Mouse (Mus musculus) olfactory bulb, adult 2 months (tissue): ENCODE results near the gene Ifnl3.
"Not testable (repeated sequence)": the region's sequence is repeated elsewhere in the genome, so short reads cannot be mapped to it uniquely, and the experiment has no call there.

Experiments
- CTCF ChIP-seq: fragments of 200-500 bp; IDR thresholded peaks from 2 replicates; pipeline ENCODE4 v1.5.1; 2012; ENCODE audit warnings: low read depth, mild to moderate bottlenecking, low read length, moderate library complexity; ENCODE audit not compliant: insufficient read depth
- POLR2A ChIP-seq: fragments of 200-500 bp; IDR thresholded peaks from 2 replicates; pipeline ENCODE4 v1.6.1; 2012; ENCODE audit warnings: mild to moderate bottlenecking, low read depth, low read length, moderate library complexity; ENCODE audit not compliant: insufficient read depth

- TF ChIP-seq POLR2A, CTCF: not testable (repeated sequence)
Measured at GRCm38 (mm10) chr7:28538886-28539285, 16.2 kb downstream of the Ifnl3 start.
